Mouse (Mus musculus) G1E (cell line): Measurements from ENCODE around the gene Gm45753.

Source experiments
- CTCF ChIP-seq: IDR thresholded peaks from 2 replicates; pipeline ENCODE4 v1.5.1; 2012; ENCODE audit warnings: low read depth, low read length, inconsistent platforms, mixed read lengths
- POLR2AphosphoS5 ChIP-seq: IDR thresholded peaks from 2 replicates; pipeline ENCODE4 v1.6.1; 2012; ENCODE audit warnings: low read depth, low read length, inconsistent platforms; ENCODE audit not compliant: insufficient replicate concordance
- TAL1 ChIP-seq: conservative IDR thresholded peaks from 2 replicates; pipeline ENCODE4 v1.6.1; 2012; ENCODE audit warnings: low read depth, low read length, inconsistent platforms, mixed read lengths

GRCm38 (mm10) chr8:45253111-45253510, 55.2 kb downstream of the Gm45753 start:
- TF ChIP-seq CTCF, result no peak
- no peak for TF ChIP-seq TAL1
- no peak for TF ChIP-seq POLR2AphosphoS5
